Mouse (Mus musculus): ENCODE measurements at regions not wholly inside any gene's neighbourhood (a gene's known extent, or its start where the extent isn't known, plus 50 kb on each side); places are given as distances from the start of the nearest gene placed in this dataset.

DNA sequence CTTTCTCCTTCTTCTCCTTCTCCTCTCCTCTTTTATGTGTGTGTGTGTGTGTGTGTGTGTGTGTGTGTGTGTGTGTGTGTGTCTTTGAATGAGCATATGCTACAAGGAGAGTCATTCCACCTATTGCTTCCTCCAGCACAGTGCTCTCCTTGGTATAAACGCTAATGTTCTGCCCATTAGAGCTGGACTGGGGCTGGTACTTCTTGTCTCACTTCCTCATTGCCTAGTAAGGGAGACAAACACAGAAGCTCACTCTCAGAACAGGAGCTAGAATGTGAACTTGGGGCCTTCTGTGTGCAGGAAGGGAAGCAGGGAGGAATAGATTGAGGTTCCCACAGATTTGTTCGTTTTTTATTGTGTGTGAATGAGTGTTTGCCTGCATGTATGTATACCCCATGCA is 54.9 kb upstream of the Shb start:
- Histone ChIP-seq H3K36me3 (ENCODE audit: control insufficient read depth, insufficient read depth, low read length) (no peaks in the 10 kb centered on the region), H3K27ac (ENCODE audit: low read length) (no peak overlapping the region), H3K4me2 (ENCODE audit: low read depth, low read length) (no peak overlapping the region), H3K9me3 (ENCODE audit: control insufficient read depth, low read length) (0 out of 2 replicates have a peak, but pooled peaks cover 3% of the 10 kb centered on the region), H3K27me3 (ENCODE audit: control insufficient read depth, insufficient read depth, low read depth, low read length) (peaks cover 6% of the 10 kb centered on the region), H3K4me3 (ENCODE audit: low read length) (no peak overlapping the region), H3K4me1 (replicated peaks; ENCODE audit: control insufficient read depth, insufficient read depth, low read length) (peaks cover 13% of the 10 kb centered on the region), H3K9ac (ENCODE audit: low read length) (no peak overlapping the region)
- ATAC-seq (ENCODE audit: low read depth): no peak
- 61% methylated on average over 2 of the region's 2 CpGs for WGBS

DNA sequence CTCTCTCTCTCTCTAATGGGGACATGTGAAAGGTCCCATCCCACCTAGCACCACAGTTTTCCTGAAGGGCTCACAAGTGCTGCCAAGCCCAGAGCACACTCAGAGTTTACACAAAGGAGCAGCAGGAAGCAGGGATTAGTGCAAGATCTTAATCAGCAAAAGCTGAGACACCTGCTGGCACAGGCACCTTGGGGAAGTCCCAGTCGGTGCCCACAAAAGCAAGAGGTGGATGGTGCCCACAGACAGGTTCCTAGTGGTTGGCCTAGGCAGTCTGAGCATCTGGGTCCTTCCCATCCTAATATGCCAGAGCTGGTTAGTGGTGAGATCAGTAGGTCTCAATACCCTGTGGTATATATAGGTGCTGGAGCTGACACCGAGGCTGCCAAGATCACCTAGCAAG is 54.0 kb upstream of the Shb start:
- Histone ChIP-seq H3K36me3 (ENCODE audit: control insufficient read depth, insufficient read depth, low read length) (no peaks in the 10 kb centered on the region), H3K27me3 (ENCODE audit: control insufficient read depth, insufficient read depth, low read depth, low read length) (peaks cover 4% of the 10 kb centered on the region), H3K9me3 (ENCODE audit: control insufficient read depth, low read length) (0 out of 2 replicates have a peak, but pooled peaks cover 3% of the 10 kb centered on the region), H3K4me1 (replicated peaks; ENCODE audit: control insufficient read depth, insufficient read depth, low read length) (peaks cover 6% of the 10 kb centered on the region), H3K27ac (ENCODE audit: low read length) (no peak overlapping the region), H3K4me3 (ENCODE audit: low read length) (no peak overlapping the region), H3K4me2 (ENCODE audit: low read depth, low read length) (no peak overlapping the region), H3K9ac (ENCODE audit: low read length) (no peak overlapping the region)
- ATAC-seq (ENCODE audit: low read depth): no peak
- 36% methylated on average over 2 of the region's 2 CpGs for WGBS

DNA sequence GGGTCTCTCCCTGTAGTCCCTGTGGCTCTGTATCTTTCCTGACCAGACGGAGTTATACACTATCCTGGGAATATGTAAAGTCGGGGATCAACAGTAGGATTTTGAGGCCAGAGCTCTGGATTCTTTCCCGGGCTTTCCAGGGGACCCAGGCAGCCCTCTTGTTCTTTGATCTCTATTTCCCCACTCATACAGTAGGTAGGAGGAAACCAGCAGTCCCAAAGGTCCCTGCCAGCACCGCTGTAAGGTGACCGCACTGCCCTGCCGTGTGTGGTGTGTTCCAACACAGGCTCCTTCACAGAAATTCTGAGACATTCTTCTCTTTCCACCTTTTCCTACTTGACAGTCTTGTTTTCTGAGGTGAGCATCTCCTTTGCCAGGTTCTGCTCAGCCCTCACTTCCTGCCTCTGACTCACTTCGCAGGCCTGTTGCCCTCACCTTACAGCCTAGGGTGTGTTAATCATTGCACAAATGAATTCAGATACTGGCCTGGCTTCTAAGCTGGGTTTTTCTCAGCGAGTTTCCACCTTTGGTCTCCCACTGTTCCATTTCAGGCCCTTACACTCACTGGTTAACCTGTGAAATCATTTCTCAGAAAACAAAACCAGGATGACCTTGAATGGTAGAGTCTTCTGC is 53.0 kb upstream of the Shb start:
- WGBS: 38% methylated on average over 8 of the region's 8 CpGs
- H3K4me1 ChIP-seq (replicated peaks; ENCODE audit: control insufficient read depth, insufficient read depth, low read length): peaks cover 2% of the 10 kb centered on the region
- H3K27me3 ChIP-seq (ENCODE audit: control insufficient read depth, insufficient read depth, low read depth, low read length): no peaks in the 10 kb centered on the region
- H3K36me3 ChIP-seq (ENCODE audit: control insufficient read depth, insufficient read depth, low read length): no peaks in the 10 kb centered on the region
- ATAC-seq (ENCODE audit: low read depth): no peak
- H3K9me3 ChIP-seq (ENCODE audit: control insufficient read depth, low read length): 0 out of 2 replicates have a peak, but pooled peaks cover 3% of the 10 kb centered on the region
- H3K27ac ChIP-seq (ENCODE audit: low read length): no peak overlapping the region
- H3K4me2 ChIP-seq (ENCODE audit: low read depth, low read length): no peak overlapping the region
- H3K4me3 ChIP-seq (ENCODE audit: low read length): no peak overlapping the region
- no peak overlapping the region for H3K9ac ChIP-seq (ENCODE audit: low read length)

DNA sequence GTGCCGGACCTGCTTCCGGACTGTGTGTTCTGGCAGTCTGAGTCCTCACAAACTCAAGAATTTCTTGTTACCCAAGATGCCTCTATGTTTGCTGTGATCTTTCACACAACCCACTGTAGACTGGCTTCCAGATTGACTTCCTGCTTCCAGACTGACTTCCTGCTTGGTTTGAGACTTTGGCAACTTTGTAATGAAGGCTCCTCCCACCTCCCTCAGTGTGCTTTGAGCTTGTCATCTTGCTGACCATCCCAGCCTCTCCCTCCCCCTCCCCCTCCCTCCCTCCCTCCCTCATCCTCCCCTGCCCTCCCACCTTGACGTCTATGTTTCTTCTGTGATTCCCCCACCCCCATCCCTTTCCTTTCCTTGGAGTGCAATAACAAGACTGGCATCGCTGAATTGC is 51.7 kb upstream of the Shb start:
- Histone ChIP-seq H3K27ac (ENCODE audit: low read length) (no peak overlapping the region), H3K4me2 (ENCODE audit: low read depth, low read length) (no peak overlapping the region), H3K9me3 (ENCODE audit: control insufficient read depth, low read length) (0 out of 2 replicates have a peak, but pooled peaks cover 3% of the 10 kb centered on the region), H3K36me3 (ENCODE audit: control insufficient read depth, insufficient read depth, low read length) (no peaks in the 10 kb centered on the region), H3K4me1 (replicated peaks; ENCODE audit: control insufficient read depth, insufficient read depth, low read length) (peaks cover 2% of the 10 kb centered on the region), H3K9ac (ENCODE audit: low read length) (no peak overlapping the region), H3K4me3 (ENCODE audit: low read length) (no peak overlapping the region), H3K27me3 (ENCODE audit: control insufficient read depth, insufficient read depth, low read depth, low read length) (no peaks in the 10 kb centered on the region)
- 46% methylated on average over 4 of the region's 4 CpGs for WGBS
- ATAC-seq (ENCODE audit: low read depth): no peak

DNA sequence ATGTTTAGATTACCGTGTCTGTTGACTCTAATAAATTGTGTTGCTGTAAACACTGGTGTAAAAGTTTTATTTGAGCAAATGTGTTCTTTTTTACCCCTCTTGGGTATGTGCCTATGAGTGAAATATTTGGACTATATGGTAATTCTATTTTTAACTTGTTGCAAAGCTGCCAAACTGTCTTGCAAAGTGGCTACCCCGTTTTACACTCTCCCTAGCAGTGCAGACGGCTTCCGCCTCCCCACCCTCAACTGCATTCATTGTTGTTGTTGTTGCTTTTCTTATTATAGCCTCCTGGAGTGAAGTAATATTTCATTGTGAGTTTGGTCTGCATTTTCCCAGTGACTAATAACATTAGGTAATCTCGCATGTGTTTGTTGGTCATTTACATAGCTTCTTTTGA is 50.2 kb upstream of the Shb start:
- no peak overlapping the region for H3K27ac ChIP-seq (ENCODE audit: low read length)
- H3K36me3 ChIP-seq (ENCODE audit: control insufficient read depth, insufficient read depth, low read length): no peaks in the 10 kb centered on the region
- H3K9ac ChIP-seq (ENCODE audit: low read length): no peak overlapping the region
- H3K9me3 ChIP-seq (ENCODE audit: control insufficient read depth, low read length): 0 out of 2 replicates have a peak, but pooled peaks cover 2% of the 10 kb centered on the region
- no peaks in the 10 kb centered on the region for H3K27me3 ChIP-seq (ENCODE audit: control insufficient read depth, insufficient read depth, low read depth, low read length)
- peak; percentile 50; the same call in 1 of the 2 replicates for ATAC-seq (ENCODE audit: low read depth)
- peaks cover 2% of the 10 kb centered on the region for H3K4me1 ChIP-seq (replicated peaks; ENCODE audit: control insufficient read depth, insufficient read depth, low read length)
- H3K4me3 ChIP-seq (ENCODE audit: low read length): no peak overlapping the region
- WGBS: 53% methylated on average over 5 of the region's 5 CpGs
- no peak overlapping the region for H3K4me2 ChIP-seq (ENCODE audit: low read depth, low read length)

All from lung, embryonic 16.5 days (tissue).